Mouse (Mus musculus): ENCODE results near the gene Slc7a5.

DNA sequence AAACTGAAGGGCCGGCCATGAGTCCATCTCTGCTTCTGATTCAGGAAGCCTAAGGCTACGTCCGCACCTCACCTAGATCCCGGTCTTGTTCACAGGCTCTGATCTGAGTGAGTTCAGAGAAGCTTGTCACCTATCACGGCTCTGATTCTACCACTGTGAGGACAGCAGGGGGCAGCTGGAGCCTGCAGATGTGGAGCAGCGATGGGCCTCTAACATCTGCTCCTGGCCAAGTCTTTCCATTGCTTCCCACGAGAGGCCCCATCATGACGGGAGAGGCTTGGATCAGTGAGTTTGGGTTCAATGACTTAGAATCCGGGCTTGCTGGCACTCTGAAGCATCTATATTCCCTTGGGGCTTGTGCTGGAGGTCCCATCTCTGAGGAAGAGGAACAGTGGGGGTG, 33.5 kb downstream of the Slc7a5 start:
- TF ChIP-seq CTCF (IDR thresholded peaks at IDR 0.05; ENCODE audit: control insufficient read depth, insufficient read depth, insufficient read length) = no peak
- TF ChIP-seq USF1 (IDR thresholded peaks at IDR 0.05; ENCODE audit: low read depth) = no peak
- TF ChIP-seq MAX (IDR thresholded peaks at IDR 0.05) = no peak
- no peak for TF ChIP-seq CEBPB (IDR thresholded peaks at IDR 0.05; ENCODE audit: low read depth)
- no peak for TF ChIP-seq MYOD1 (IDR thresholded peaks at IDR 0.05; ENCODE audit: control insufficient read depth, insufficient read length, low read depth)
- TF ChIP-seq MYOG (IDR thresholded peaks at IDR 0.05; ENCODE audit: control insufficient read depth, extremely low read depth, insufficient read length) = no peak
- no peak for TF ChIP-seq FOSL1 (IDR thresholded peaks at IDR 0.05; ENCODE audit: insufficient read depth, low read length, poor library complexity, severe bottlenecking)

All from C2C12 (cell line).